23 mouse cellular contexts compared by ENCODE assay signal in genomic region chr11:118553926-118554325, GRCm38 (mm10).
DNase-seq lines count a peak whose midpoint lies in the region; ATAC-seq lines count a peak whose summit lies in the region.
"Had no signal": no experiment of that assay in that cellular context is flagged by ENCODE, and none has a peak within 500 bp of the region (broad histone marks: within the 10 kb centered on the region; RNA-seq: fewer than 3 reads in every experiment).

No protein-coding gene starts in this region.

- H3K9me3 ChIP-seq in forebrain, embryonic 16.5 days (ENCODE audit: control insufficient read depth, low read length): no peaks in the 10 kb centered on the region
- H3K9me3 ChIP-seq in forebrain, embryonic 12.5 days: no peaks in the 10 kb centered on the region
- H3K9me3 ChIP-seq in hindbrain, embryonic 16.5 days (ENCODE audit: control insufficient read depth, low read length): no peaks in the 10 kb centered on the region
- H3K9me3 ChIP-seq in hindbrain, embryonic 10.5 days: no peaks in the 10 kb centered on the region
- no peaks in the 10 kb centered on the region for H3K9me3 ChIP-seq in neural tube, embryonic 15.5 days (replicated peaks)
- H3K9me3 ChIP-seq in midbrain, embryonic 14.5 days (ENCODE audit: control insufficient read depth, low read length): no peaks in the 10 kb centered on the region
- H3K9me3 ChIP-seq: embryonic facial prominence, embryonic 15.5 days; heart, embryonic 13.5 days had no signal

- no peaks in the 10 kb centered on the region for H3K27me3 ChIP-seq in forebrain, embryonic 16.5 days (replicated peaks; ENCODE audit: control insufficient read depth, insufficient read depth, low read length)
- H3K27me3 ChIP-seq in forebrain, embryonic 12.5 days: peaks cover 50% of the 10 kb centered on the region
- H3K27me3 ChIP-seq in hindbrain, embryonic 16.5 days (replicated peaks; ENCODE audit: control insufficient read depth, insufficient read depth, low read length): no peaks in the 10 kb centered on the region
- peaks cover 29% of the 10 kb centered on the region for H3K27me3 ChIP-seq in hindbrain, embryonic 10.5 days (ENCODE audit: insufficient read depth, poor library complexity, severe bottlenecking)
- H3K27me3 ChIP-seq in neural tube, embryonic 15.5 days (replicated peaks): no peaks in the 10 kb centered on the region
- no peaks in the 10 kb centered on the region for H3K27me3 ChIP-seq in midbrain, embryonic 14.5 days (ENCODE audit: control insufficient read depth, insufficient read depth, low read length)

- H3K4me1 ChIP-seq in forebrain, embryonic 16.5 days (replicated peaks; ENCODE audit: control insufficient read depth, insufficient read depth, low read length): peaks cover 36% of the 10 kb centered on the region
- H3K4me1 ChIP-seq in forebrain, embryonic 12.5 days: peaks cover 52% of the 10 kb centered on the region
- peaks cover 31% of the 10 kb centered on the region for H3K4me1 ChIP-seq in hindbrain, embryonic 16.5 days (ENCODE audit: control insufficient read depth, insufficient read depth, low read depth, low read length)
- peaks cover 64% of the 10 kb centered on the region for H3K4me1 ChIP-seq in hindbrain, embryonic 10.5 days (replicated peaks)
- H3K4me1 ChIP-seq in neural tube, embryonic 15.5 days: peaks cover 64% of the 10 kb centered on the region
- H3K4me1 ChIP-seq in midbrain, embryonic 14.5 days (ENCODE audit: control insufficient read depth, insufficient read depth, low read length): peaks cover 38% of the 10 kb centered on the region
- H3K4me1 ChIP-seq: heart, embryonic 13.5 days had no signal

- no peak for DNase-seq in hindbrain, embryonic 10.5 days (ENCODE audit: low spot score)
- DNase-seq in neural tube, embryonic 10.5 days (ENCODE audit: extremely low spot score, low spot score): no peak
- DNase-seq in midbrain, embryonic 14.5 days: no peak
- DNase-seq in right cerebral cortex, postnatal 36 days (ENCODE audit: low spot score in 2 of 2): no peak
- DNase-seq: adrenal gland, adult 8-10 months; adrenal gland, postnatal 36 days; cerebellum, adult 11 months; cerebellum, adult 8-10 months; cerebellum, postnatal 14 days; embryo, embryonic 11 days; gastrocnemius, postnatal 36 days; heart, adult 11 months; heart, postnatal 4 days had no signal

- ATAC-seq in forebrain, embryonic 16.5 days: peak; percentile 16; the same call in 1 of the 2 replicates
- ATAC-seq in forebrain, embryonic 12.5 days (ENCODE audit: low FRiP score): no peak
- ATAC-seq in hindbrain, embryonic 16.5 days: 0 out of 2 replicates have a peak, but pooled peaks have one; percentile 26
- no peak for ATAC-seq in neural tube, embryonic 15.5 days (ENCODE audit: low FRiP score)
- no peak for ATAC-seq in midbrain, embryonic 14.5 days (ENCODE audit: low FRiP score, low TSS enrichment)
- ATAC-seq: inflammation-experienced regulatory T-cells, adult 6 months; intestine, postnatal 0 days had no signal

- no peak overlapping the region for H3K4me3 ChIP-seq in forebrain, embryonic 16.5 days (replicated peaks; ENCODE audit: low read length)
- H3K4me3 ChIP-seq in forebrain, embryonic 12.5 days (replicated peaks): no peak overlapping the region
- no peak overlapping the region for H3K4me3 ChIP-seq in hindbrain, embryonic 16.5 days (ENCODE audit: low read length)
- no peak overlapping the region for H3K4me3 ChIP-seq in hindbrain, embryonic 10.5 days
- no peak overlapping the region for H3K4me3 ChIP-seq in neural tube, embryonic 15.5 days (replicated peaks)
- no peak overlapping the region for H3K4me3 ChIP-seq in midbrain, embryonic 14.5 days (replicated peaks; ENCODE audit: low read depth, low read length)
- H3K4me3 ChIP-seq: embryonic facial prominence, embryonic 15.5 days; erythroblast, embryonic 14.5 days; heart, embryonic 13.5 days had no signal

- H3K9ac ChIP-seq in forebrain, embryonic 16.5 days (replicated peaks; ENCODE audit: low read depth, low read length): no peak overlapping the region
- no peak overlapping the region for H3K9ac ChIP-seq in forebrain, embryonic 12.5 days
- H3K9ac ChIP-seq in hindbrain, embryonic 16.5 days (ENCODE audit: low read depth, low read length): no peak overlapping the region
- no peak overlapping the region for H3K9ac ChIP-seq in neural tube, embryonic 15.5 days (replicated peaks)
- no peak overlapping the region for H3K9ac ChIP-seq in midbrain, embryonic 14.5 days (replicated peaks; ENCODE audit: low read length)
- H3K9ac ChIP-seq: embryonic facial prominence, embryonic 15.5 days; heart, embryonic 13.5 days had no signal

- H3K4me2 ChIP-seq in forebrain, embryonic 16.5 days (ENCODE audit: low read length): no peak overlapping the region
- no peak overlapping the region for H3K4me2 ChIP-seq in forebrain, embryonic 12.5 days
- H3K4me2 ChIP-seq in hindbrain, embryonic 16.5 days (ENCODE audit: low read length): no peak overlapping the region
- no peak overlapping the region for H3K4me2 ChIP-seq in neural tube, embryonic 15.5 days
- no peak overlapping the region for H3K4me2 ChIP-seq in midbrain, embryonic 14.5 days (ENCODE audit: low read length)
- H3K4me2 ChIP-seq: embryonic facial prominence, embryonic 15.5 days; heart, embryonic 13.5 days had no signal

- H3K36me3 ChIP-seq in forebrain, embryonic 16.5 days (ENCODE audit: control insufficient read depth, insufficient read depth): no peaks in the 10 kb centered on the region
- H3K36me3 ChIP-seq in forebrain, embryonic 12.5 days (replicated peaks): no peaks in the 10 kb centered on the region
- no peaks in the 10 kb centered on the region for H3K36me3 ChIP-seq in hindbrain, embryonic 16.5 days (ENCODE audit: control insufficient read depth, insufficient read depth, low read length)
- H3K36me3 ChIP-seq in hindbrain, embryonic 10.5 days: no peaks in the 10 kb centered on the region
- H3K36me3 ChIP-seq in neural tube, embryonic 15.5 days: no peaks in the 10 kb centered on the region
- no peaks in the 10 kb centered on the region for H3K36me3 ChIP-seq in midbrain, embryonic 14.5 days (ENCODE audit: control insufficient read depth, insufficient read depth, low read length)
- H3K36me3 ChIP-seq: embryonic facial prominence, embryonic 15.5 days; G1E; heart, embryonic 13.5 days had no signal

- no peak overlapping the region for H3K27ac ChIP-seq in forebrain, embryonic 16.5 days (ENCODE audit: low read length)
- H3K27ac ChIP-seq in forebrain, embryonic 12.5 days: no peak overlapping the region
- no peak overlapping the region for H3K27ac ChIP-seq in hindbrain, embryonic 16.5 days (ENCODE audit: low read depth, low read length)
- no peak overlapping the region for H3K27ac ChIP-seq in hindbrain, embryonic 10.5 days
- 0 out of 2 replicates have a peak overlapping the region, but pooled peaks have one; percentile 23 for H3K27ac ChIP-seq in neural tube, embryonic 15.5 days (replicated peaks)
- H3K27ac ChIP-seq in midbrain, embryonic 14.5 days (replicated peaks; ENCODE audit: low read depth, low read length): 0 out of 2 replicates have a peak overlapping the region, but pooled peaks have one; percentile 2
- H3K27ac ChIP-seq: embryonic facial prominence, embryonic 15.5 days; heart, embryonic 13.5 days had no signal

- 8% methylated on average over 4 of the region's 4 CpGs for WGBS in forebrain, embryonic 16.5 days
- WGBS in forebrain, embryonic 12.5 days: 23% methylated on average over 4 of the region's 4 CpGs
- 28% methylated on average over 4 of the region's 4 CpGs for WGBS in hindbrain, embryonic 16.5 days
- WGBS in hindbrain, embryonic 10.5 days: 32% methylated on average over 4 of the region's 4 CpGs
- 23% methylated on average over 4 of the region's 4 CpGs for WGBS in neural tube, embryonic 15.5 days
- WGBS in midbrain, embryonic 14.5 days: 18% methylated on average over 4 of the region's 4 CpGs

Comparison
In these comparisons a context has a peak if more than half of its experiments do, and no peak if none do; other contexts are left out.
1. ATAC-seq: peak in forebrain, embryonic 16.5 days (single experiment) and hindbrain, embryonic 16.5 days (single experiment); none in forebrain, embryonic 12.5 days (single experiment), neural tube, embryonic 15.5 days (single experiment) and midbrain, embryonic 14.5 days (single experiment).
2. H3K27ac ChIP-seq: peak in neural tube, embryonic 15.5 days (single experiment) and midbrain, embryonic 14.5 days (single experiment); none in forebrain, embryonic 16.5 days (single experiment), forebrain, embryonic 12.5 days (single experiment), hindbrain, embryonic 16.5 days (single experiment) and hindbrain, embryonic 10.5 days (single experiment).